Mouse (Mus musculus) adrenal gland, adult 8-10 months (tissue): ENCODE results near the gene Aff4. TPM values are rescaled to one million over a fixed set of nuclear protein-coding genes. Genes with fewer than 3 reads are reported as not detected.

Source experiments
- DNase-seq: peaks from one replicate; pipeline ENCODE4 v3.0.0; 2022
- microRNA-seq, 2 experiments: library from miRNA; unstranded; fragments of <30 nt; microRNA quantifications; one replicate each; pipeline ENCODE4 v1.2.0; 2022
- total RNA-seq, 4 experiments: library from RNA; stranded (reverse); gene quantifications; 2 replicates each; pipeline ENCODE4 v1.2.4; 2022

Aff4 gene
- total RNA-seq, 4 experiments from 2014 or later = 141 to 221 (median 184) TPM

DNA sequence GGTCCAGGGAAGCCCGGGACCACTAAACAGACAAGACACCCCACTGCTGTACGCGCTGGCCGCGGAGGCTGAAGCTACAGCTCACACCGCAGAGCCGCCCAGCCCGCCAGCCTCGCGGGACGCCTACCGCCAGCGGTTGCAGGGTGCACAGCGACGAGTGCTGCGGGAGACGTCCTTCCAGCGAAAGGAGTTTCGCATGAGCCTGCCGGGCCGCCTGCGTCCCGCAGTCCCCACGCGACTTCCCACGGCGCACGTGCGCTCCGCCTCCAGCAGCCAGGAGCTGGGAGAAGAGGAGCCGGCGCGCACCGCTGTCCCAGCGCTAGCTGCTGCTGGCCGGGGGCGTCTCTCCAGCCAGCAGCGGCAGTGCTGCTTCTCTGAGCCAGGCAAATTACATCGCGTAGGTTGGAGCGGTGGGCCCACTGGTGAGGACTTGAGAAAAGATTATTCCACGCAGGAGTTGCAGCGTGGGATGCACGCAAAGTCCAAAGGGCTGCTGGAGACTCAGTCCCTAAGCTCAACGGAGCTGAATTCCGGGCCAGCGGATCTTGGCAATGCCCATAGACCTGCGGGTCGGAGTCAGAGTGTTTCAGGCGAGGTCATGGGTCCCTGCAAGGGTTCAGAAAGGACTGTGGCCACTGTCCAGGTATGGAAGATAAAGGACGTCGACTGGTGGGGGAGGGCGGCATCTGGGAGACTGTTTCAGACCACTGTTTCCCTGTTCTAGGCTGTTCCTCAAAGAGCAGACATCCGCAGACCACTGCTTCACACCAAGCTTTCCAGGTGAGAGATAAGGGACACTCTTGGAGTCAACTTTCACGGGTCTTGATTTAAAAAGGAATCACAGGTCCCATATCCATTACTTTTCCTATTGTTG, 113.2 kb downstream of the Aff4 start:
- no peak for DNase-seq

DNA sequence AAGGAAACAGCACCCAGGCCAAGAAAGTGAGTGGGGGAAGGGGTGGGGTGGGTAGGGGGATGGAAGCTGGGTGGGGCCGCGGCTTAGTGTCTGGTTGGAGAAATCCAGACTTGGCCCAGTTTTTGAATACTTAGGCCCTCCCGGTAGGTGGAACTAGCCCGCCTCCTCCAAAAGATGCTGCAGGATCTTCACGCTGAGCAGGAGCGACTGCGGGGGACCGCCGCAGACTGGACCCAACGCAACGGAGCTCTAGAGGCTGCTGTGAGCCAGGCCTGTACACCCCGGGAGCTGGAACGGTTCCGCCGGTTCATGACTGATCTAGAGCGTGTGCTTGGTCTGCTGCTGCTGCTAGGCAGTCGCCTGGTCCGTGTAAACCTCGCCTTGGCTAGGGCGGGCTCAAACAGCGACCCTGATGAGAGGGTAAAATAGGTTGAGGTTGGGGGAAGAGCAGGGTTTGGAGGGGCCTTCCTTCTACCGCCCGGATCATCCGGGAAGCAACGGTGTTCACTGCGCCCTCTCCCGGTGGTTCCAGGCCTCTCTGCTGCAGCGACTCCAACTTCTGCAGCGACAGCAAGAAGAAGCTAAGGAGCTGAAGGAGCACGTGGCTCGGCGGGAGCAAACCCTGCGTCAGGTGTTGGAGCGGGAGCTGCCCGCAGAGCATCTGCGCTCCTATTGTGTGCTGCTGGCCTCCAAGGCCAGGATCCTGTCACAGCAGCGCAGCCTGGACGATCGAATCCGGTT, 115.8 kb downstream of the Aff4 start:
- no peak for DNase-seq

GRCm38 (mm10) chr11:53469294-53469967, 118.8 kb downstream of the Aff4 start:
- no peak for DNase-seq

DNA sequence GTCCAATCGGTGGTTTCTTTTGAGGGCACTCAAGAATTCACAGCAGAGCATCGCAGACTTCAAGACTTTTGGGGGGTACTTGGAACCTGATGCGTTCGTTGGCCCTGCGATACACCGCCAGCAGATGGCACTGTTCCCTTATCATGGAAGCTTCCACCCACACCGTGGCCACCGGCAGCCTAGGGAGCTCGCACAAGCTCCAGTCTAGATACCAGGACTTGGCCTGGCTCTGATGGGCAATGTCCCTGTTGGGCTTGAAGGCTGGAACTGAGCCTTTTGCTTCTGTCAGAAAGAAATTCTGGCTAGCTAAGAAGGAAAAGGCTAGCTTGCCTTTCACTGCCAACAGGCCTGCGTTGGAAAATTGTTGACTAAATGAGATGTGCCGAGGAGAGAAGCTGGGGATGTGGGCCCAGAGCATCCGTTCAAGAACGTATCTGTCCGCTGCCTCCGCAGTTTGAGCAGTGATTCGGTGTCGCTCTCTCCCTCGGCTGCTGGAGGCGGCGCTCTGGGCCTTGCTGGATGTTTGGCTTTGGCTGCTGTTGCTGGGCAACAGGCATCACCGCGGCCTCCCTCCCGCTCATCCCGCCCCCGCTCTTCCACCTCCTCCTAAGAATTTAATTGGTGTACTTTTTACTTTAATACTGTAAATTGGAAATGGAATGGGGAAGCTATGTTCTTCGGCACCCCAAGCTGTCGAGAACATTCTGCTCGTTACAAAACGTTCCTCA, 119.5 kb downstream of the Aff4 start, which contains the start of gene Gm9837:
Gene Gm9837 (minus strand): TSS at position 512 of the 728 bp plus-strand sequence.
- peak; percentile 69 for DNase-seq

Small RNA genes lying within 50 kb of the gene (microRNA-seq; reads per million reads assigned to microRNA genes)
- gene Mir6920 = 0 reads per million in 2 experiments

Other genes with a start within 250 kb of the Aff4 start
- 100 to 1,000 TPM; 164 to 203 (median 190) TPM for gene Hspa4, start 50.4 kb upstream of the Aff4 start, total RNA-seq
- 10 to 100 TPM; 10.7 to 14.9 (median 12.4) TPM for gene Zcchc10, start 26.2 kb upstream of the Aff4 start, total RNA-seq
- not detected for gene Leap2, start 72.3 kb downstream of the Aff4 start, total RNA-seq
- 100 to 1,000 TPM; 496 to 883 (median 741) TPM for gene Uqcrq, start 80.0 kb downstream of the Aff4 start, total RNA-seq
- 1 to 10 TPM in 2 of 4 experiments, under 1 TPM in 2; 0.37 to 2.9 (median 0.99) TPM for gene Gdf9, start 80.2 kb downstream of the Aff4 start, total RNA-seq
- gene Gm10447, start 106.3 kb downstream of the Aff4 start, total RNA-seq = under 1 TPM in 3 of 4 experiments, not detected in 1; 0.21 to 0.59 (median 0.48) TPM
- gene Shroom1, start 106.4 kb downstream of the Aff4 start, total RNA-seq = 1 to 10 TPM; 2.6 to 10.0 (median 7.4) TPM
- gene Gm9837, start 119.6 kb downstream of the Aff4 start, total RNA-seq = not detected
- not detected for gene Gm9945, start 129.3 kb downstream of the Aff4 start, total RNA-seq
- gene Sowaha, start 129.4 kb downstream of the Aff4 start, total RNA-seq = 1 to 10 TPM in 1 of 4 experiments, under 1 TPM in 3; 0.32 to 1.0 (median 0.71) TPM
- 10 to 100 TPM; 37.0 to 51.7 (median 42.1) TPM for gene Sept8, start 168.4 kb downstream of the Aff4 start, total RNA-seq
- 10 to 100 TPM; 28.4 to 36.3 (median 31.1) TPM for gene Kif3a, start 216.5 kb downstream of the Aff4 start, total RNA-seq